Mouse (Mus musculus): ENCODE data around the gene Slc7a9. TPM values are rescaled to one million over a fixed set of nuclear protein-coding genes. Genes with fewer than 3 reads are reported as not detected.

Gene Slc7a9
- total RNA-seq, 4 experiments from 2014 or later: not detected

Other genes with a start within 250 kb of the Slc7a9 start
- 10 to 100 TPM; 21.8 to 24.6 (median 24.3) TPM for gene Lrp3, start 233.3 kb upstream of the Slc7a9 start, total RNA-seq (2022)
- 10 to 100 TPM; 17.8 to 22.9 (median 18.9) TPM for gene Gpatch1, start 130.4 kb upstream of the Slc7a9 start, total RNA-seq (2022)
- gene Rhpn2, start 114.6 kb upstream of the Slc7a9 start, total RNA-seq (2022): 1 to 10 TPM; 1.9 to 3.3 (median 2.9) TPM
- 1 to 10 TPM; 6.7 to 9.5 (median 7.8) TPM for gene Faap24, start 52.0 kb upstream of the Slc7a9 start, total RNA-seq (2022)
- 10 to 100 TPM; 18.7 to 30.1 (median 22.7) TPM for gene Cep89, start 51.8 kb upstream of the Slc7a9 start, total RNA-seq (2022)
- gene Tdrd12, start 88.9 kb downstream of the Slc7a9 start, total RNA-seq (2022): under 1 TPM in 2 of 4 experiments, not detected in 2; 0.16 to 0.63 TPM
- 10 to 100 TPM; 44.2 to 54.7 (median 49.3) TPM for gene Nudt19, start 107.5 kb downstream of the Slc7a9 start, total RNA-seq (2022)
- under 1 TPM; 0.11 to 0.24 (median 0.18) TPM for gene Rgs9bp, start 136.8 kb downstream of the Slc7a9 start, total RNA-seq (2022)
- gene Ankrd27, start 137.4 kb downstream of the Slc7a9 start, total RNA-seq (2022): 10 to 100 TPM; 26.0 to 39.4 (median 30.5) TPM
- 10 to 100 TPM; 50.4 to 60.7 (median 53.5) TPM for gene Pdcd5, start 198.7 kb downstream of the Slc7a9 start, total RNA-seq (2022)

Measured in adrenal gland, adult 8-10 months (tissue).